Mouse (Mus musculus) cerebellum, adult 9-11 months (tissue): ENCODE measurements at regions not wholly inside any gene's neighbourhood (a gene's known extent, or its start where the extent isn't known, plus 50 kb on each side); places are given as distances from the start of the nearest gene placed in this dataset.
A peak's percentile ranks its signal among the peaks of the same experiment; 100 is the strongest.

Source experiments
- DNase-seq: peaks from one replicate; pipeline ENCODE4 v3.0.0; 2022

DNA sequence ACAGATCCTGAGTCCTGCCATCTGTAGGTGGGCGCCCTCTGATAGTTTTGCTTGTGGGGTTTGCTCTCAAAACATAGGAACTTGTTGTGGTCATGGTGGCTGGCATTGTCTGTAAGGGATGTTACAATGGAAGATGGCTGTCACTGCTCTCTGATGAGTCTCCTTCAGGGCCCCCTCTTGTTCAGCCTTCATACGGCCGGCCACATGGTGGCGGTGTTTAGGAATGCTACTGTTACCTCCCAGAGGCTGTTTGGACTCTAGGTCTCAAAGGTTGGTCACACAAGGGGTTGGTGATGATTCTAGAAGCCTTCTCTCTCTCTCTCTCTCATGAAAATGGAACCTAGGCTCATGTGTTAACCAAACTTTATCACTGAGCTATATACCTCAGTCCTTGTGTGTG lies 137.0 kb downstream of the Nufip1 start:
- DNase-seq: no peak

- no peak for DNase-seq
These were observed 143.2 kb downstream of the Nufip1 start for GRCm38 (mm10) chr14:76253850-76254249.

- peak; percentile 72 for DNase-seq
These were observed 144.1 kb downstream of the Nufip1 start for GRCm38 (mm10) chr14:76254565-76255501.

DNA sequence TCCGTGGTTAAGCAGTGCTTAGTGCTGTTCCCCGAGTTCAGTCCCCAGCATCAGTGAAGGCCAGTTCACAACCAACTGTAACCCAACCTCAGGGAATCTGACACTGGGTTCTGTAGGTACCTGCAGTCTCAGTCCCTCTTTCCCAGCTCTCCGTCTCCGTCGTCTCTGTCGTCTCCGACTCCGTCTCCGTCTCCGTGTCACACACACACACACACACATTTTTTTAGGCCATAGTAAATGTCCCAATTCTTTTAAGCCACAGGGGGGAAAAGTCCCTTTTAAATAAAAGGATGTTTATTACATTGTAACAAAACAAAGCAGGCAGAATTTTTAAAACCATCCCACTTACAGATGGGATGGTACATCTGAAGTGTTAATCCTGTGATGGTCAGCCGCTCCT lies 145.3 kb downstream of the Nufip1 start:
- DNase-seq: no peak

- no peak for DNase-seq
These were observed 147.9 kb downstream of the Nufip1 start for GRCm38 (mm10) chr14:76258626-76259025.

- no peak for DNase-seq
These were observed 150.1 kb downstream of the Nufip1 start for GRCm38 (mm10) chr14:76260628-76261293.

- DNase-seq: no peak
These were observed 151.1 kb upstream of the Tsc22d1 start for GRCm38 (mm10) chr14:76263682-76264081.

- DNase-seq: no peak
These were observed 148.9 kb upstream of the Tsc22d1 start for GRCm38 (mm10) chr14:76265819-76266218.

GRCm38 (mm10) chr14:76266249-76266648 lies 148.5 kb upstream of the Tsc22d1 start:
- DNase-seq: no peak

- DNase-seq: no peak
These were observed 147.7 kb upstream of the Tsc22d1 start for GRCm38 (mm10) chr14:76267091-76267490.

GRCm38 (mm10) chr14:76271190-76271589 lies 143.6 kb upstream of the Tsc22d1 start:
- DNase-seq: no peak

- no peak for DNase-seq
These were observed 141.9 kb upstream of the Tsc22d1 start for GRCm38 (mm10) chr14:76272840-76273239.

GRCm38 (mm10) chr14:76276655-76277054 lies 138.1 kb upstream of the Tsc22d1 start:
- DNase-seq: no peak

DNA sequence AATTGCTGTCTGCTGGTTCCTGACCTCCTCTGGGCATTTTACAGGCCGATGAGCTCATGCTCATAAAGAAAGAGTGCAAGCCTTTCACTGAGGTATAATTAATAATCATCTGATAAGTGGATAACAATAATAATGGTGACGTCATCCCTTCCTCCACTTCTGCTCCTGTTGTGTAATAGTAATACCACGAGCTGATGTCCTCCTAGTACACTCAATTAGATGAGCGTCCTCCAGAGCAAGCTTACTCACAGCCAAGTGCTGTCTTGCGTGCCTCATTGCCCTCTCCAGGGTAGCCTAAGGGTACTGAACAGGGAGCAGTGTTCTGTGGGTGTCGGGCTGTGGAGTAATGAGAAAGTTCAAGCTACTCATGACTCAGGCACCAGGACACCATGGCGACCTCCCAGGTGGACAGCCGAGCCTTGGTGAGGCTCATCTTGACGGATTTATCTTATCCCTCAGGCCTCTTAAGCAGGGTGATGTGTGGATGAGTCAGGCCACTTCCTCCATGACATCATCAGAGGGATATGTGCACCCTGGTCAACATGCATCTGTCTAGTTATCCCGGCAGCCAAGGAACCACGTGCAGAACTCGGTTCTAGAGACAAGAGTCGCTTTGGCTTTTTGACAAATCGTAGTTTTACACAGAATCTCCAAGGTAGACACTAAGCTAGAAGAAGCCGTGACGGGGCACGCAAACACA lies 135.9 kb upstream of the Tsc22d1 start:
- DNase-seq: no peak

DNA sequence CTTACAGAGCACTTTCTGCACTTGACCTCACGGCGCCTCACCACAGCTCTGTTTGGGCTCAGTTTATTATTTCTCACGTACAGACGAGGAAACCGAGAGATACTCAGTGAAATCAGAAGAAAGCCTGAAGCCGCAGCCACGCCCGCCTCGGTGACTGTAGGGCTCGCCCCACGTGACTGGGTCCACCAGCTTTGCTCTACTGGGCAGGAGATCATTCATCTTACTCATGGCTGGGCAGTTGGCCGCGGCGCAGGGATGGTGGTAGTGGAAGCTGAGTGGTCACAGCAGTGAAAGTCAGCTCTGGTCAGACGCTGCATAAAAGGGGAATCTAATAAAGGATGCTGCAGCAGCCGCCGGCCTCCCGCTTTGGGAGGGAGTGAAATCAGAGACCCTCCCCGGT lies 135.2 kb upstream of the Tsc22d1 start:
- DNase-seq: no peak

- no peak for DNase-seq
These were observed 132.9 kb upstream of the Tsc22d1 start for GRCm38 (mm10) chr14:76281867-76282266.

DNA sequence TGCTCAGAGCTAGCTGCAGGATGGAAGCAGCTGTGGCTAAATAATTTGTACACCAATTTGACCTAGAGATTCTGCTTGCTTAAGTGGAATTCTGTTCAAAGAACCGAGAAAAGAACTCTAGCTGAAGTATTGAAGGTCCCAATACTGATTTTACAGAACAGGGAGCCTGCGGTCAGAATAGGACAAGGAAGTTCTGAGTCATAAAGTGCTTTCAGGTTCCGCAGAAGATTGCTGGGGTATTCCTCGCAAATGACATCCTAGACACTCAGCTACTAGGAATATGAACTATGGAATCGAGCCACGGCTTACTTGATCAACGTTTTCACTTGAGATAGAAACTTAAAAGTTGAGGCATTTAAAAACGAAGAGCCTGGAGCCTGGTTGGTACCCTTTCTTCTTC lies 127.0 kb upstream of the Tsc22d1 start:
- no peak for DNase-seq

DNA sequence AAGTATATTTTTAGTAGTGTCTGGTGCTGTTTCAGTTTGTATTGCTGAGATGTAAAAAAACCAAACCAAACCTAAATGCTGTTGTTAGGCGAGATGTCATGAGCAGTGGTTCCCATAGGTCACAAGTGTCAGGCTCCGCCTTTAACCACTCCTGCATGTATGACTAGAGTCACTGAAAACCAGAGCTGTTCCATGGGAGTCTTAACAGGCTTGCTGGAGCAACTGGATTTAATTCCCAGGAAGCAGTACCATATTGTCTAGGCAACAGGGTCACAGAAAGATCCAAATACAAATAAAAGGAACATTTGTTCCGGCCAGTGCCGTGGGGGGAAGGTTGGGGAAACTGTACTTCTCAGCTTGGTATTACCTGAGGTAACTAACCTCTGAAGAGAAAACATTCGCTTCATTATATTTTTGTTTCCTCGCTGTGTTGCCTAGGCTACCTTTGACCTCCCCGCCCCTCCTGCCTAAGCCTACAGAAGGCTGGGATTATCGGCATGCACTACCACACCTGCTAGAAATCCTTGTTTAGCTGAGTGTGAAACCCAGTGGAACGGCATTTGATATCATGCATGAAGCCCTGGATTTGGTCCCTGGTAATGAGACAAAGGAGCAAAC lies 124.3 kb upstream of the Tsc22d1 start:
- DNase-seq: no peak

DNA sequence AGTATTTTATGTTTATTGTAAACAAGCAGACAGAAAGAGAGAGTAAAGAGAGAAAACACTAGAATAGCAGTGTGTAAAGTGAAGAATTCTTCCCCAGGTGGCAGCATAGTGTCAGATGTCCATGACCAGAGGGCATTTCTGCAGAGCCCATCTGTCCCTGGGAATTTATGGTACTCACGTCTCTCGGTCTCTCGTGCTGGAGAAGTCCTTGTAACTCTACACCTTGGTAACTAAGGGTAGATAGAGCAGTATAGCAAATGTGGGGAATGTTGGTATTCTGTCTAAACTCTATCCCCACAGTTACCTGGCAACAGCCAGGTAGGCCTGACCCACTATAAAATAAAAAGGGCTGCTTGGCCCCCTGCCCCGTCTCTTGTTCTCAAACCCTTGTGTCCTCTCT lies 122.5 kb upstream of the Tsc22d1 start:
- no peak for DNase-seq

DNA sequence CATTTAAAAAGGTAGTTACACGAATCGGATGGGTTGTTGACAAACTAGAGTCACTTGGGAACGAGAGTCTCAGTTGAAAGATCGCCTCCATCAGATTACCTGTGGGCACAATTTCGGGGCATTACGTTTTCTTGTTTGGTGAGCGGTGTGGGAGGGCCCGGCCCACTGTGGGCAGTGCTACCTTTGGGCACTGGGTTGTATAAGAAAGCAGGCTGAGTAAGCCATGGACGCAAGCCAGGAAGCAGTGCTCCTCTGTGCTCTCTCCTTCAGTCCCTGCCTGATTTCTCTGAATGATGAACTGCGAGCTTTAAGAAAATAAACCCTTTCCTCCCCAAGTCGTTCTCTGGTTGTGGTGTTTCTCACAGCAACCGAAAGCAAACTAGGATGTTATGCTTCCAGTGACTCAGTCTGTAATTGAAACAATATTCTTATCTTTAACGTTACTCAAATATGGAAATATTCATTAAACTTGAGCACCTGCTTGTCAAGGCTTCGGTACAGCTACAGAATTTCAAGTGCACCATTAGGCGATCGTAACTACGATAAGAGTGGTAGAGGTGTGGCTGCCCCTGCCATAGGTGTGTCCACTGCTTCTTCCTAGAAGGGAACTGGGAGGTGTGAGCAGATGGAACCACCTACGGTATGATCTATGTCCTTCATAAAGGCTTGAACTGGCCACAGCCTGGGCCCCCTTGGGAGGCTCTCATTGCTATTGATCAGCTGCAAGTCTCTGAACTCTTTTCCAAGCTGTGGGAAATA lies 119.2 kb upstream of the Tsc22d1 start:
- DNase-seq: no peak

GRCm38 (mm10) chr14:76297864-76298263 lies 116.9 kb upstream of the Tsc22d1 start:
- no peak for DNase-seq

- DNase-seq: no peak
These were observed 112.3 kb upstream of the Tsc22d1 start for GRCm38 (mm10) chr14:76302322-76302991.
